Mouse (Mus musculus) embryonic fibroblast, embryonic 13.5 days (primary cell): Measurements from ENCODE around the gene Plbd1. TPM values are rescaled to one million over a fixed set of nuclear protein-coding genes. Genes with fewer than 3 reads are reported as not detected.

ENCODE experiments used
- H3K27ac ChIP-seq: 2 replicates; pipeline ENCODE4 v1.5.1; 2012; ENCODE audit warnings: low read length, control low read depth, inconsistent platforms; ENCODE audit not compliant: insufficient read depth
- H3K4me1 ChIP-seq: 2 replicates; pipeline ENCODE4 v1.6.1; 2011; ENCODE audit warnings: low read length; ENCODE audit not compliant: control insufficient read depth, insufficient read depth
- H3K4me3 ChIP-seq: 2 replicates; pipeline ENCODE4 v1.5.1; 2011; ENCODE audit warnings: mild to moderate bottlenecking, control low read depth, low read length; ENCODE audit not compliant: insufficient read depth
- CTCF ChIP-seq: IDR thresholded peaks from 2 replicates; pipeline ENCODE4 v1.5.1; 2011; ENCODE audit warnings: mild to moderate bottlenecking, control low read depth, low read length, moderate library complexity, borderline replicate concordance; ENCODE audit not compliant: insufficient read depth
- POLR2A ChIP-seq: IDR thresholded peaks from 2 replicates; pipeline ENCODE4 v1.6.1; 2011; ENCODE audit warnings: low read depth, mild to moderate bottlenecking, control low read depth, low read length, moderate library complexity
- polyA plus RNA-seq: library from polyadenylated mRNA; stranded (reverse); fragments of >200 nt; gene quantifications from 2 replicates; pipeline ENCODE4 v1.2.4, GENCODE M21; 2011; ENCODE audit warnings: low read depth; ENCODE audit not compliant: missing spikeins, insufficient read length

The Plbd1 gene
- 0.84 TPM in 1 of 2 replicates, not detected in the other for polyA plus RNA-seq

- no peaks in the 10 kb centered on the region for H3K4me1 ChIP-seq
- H3K4me3 ChIP-seq = no peak within 1 kb of the TSS
- TF ChIP-seq POLR2A (no peak), CTCF (no peak)
- H3K27ac ChIP-seq = no peak within 1 kb of the TSS
These were observed at the start of gene Plbd1 for GRCm38 (mm10) chr6:136661706-136662016. TSS of gene Plbd1 (minus strand) at chr6:136661928.

GRCm38 (mm10) chr6:136710408-136710807, 48.7 kb upstream of the Plbd1 start:
- H3K27ac ChIP-seq = no peak overlapping the region
- H3K4me3 ChIP-seq = no peak overlapping the region
- TF ChIP-seq CTCF = no peak
- no peak for TF ChIP-seq POLR2A
- H3K4me1 ChIP-seq = no peaks in the 10 kb centered on the region

DNA sequence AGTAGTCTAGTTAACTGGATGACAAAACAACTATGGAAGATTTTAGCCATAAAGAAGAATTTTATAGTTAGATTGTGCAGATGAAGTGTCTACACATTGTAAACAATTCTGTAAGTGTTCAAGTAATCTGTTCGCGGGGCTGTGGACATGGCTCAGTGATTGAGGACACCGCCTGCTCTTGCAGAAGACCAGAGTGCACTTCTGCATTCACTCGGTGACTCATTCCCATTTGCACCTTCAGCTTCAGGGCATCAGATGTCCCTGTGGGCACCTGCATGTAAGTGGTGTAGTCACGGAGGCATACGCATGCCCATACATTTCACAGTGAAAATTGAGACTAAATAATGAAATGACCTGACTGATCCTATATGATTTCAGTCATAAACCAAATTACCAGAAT, 46.9 kb upstream of the Plbd1 start:
- Histone ChIP-seq H3K27ac (no peak overlapping the region), H3K4me3 (no peak overlapping the region), H3K4me1 (no peaks in the 10 kb centered on the region)
- TF ChIP-seq CTCF (no peak), POLR2A (no peak)

DNA sequence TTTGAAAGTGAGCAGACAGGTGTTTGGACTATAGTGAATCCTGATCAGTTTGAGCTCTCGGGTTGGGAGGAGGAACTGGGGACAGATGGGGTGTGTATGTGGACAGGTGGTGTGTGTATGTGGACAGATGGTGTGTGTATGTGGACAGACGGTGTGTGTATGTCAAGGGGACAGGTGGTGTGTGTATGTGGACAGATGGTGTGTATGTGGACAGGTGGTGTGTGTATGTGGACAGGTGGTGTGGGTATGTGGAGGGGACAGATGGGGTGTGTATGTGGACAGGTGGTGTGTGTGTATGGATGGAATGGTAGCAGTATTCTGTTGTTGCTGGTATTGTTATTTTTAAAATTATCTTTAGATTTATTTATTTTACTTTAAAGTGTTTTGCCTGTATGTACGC, 40.1 kb upstream of the Plbd1 start:
- TF ChIP-seq POLR2A (no peak), CTCF (no peak)

DNA sequence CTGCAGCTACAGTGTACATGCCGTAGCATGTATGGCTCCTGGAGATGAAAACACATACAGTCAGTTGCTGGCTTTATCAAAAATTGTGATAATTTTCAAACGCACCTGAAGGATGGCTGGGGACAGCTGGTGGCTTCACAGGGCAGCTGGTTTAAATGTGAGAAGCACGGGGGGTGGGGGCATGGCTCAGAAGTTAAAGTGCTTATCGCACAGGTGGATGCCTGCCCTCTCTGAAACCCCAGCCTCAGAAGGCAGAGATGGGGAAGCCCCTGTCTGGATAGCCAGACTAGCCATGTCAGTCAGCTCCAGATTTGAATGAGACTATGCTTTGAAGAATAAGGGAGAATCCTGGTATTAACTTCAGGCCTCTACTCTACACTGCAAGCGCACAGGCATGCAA, 39.5 kb upstream of the Plbd1 start:
- TF ChIP-seq CTCF (no peak), POLR2A (no peak)
- no peaks in the 10 kb centered on the region for H3K4me1 ChIP-seq

More for the DNA sequence above, 40.1 kb upstream of the Plbd1 start:
- Histone ChIP-seq H3K4me3 (no peak overlapping the region), H3K4me1 (no peaks in the 10 kb centered on the region), H3K27ac (no peak overlapping the region)

GRCm38 (mm10) chr6:136691314-136691713, 29.6 kb upstream of the Plbd1 start:
- Histone ChIP-seq H3K27ac (no peak overlapping the region), H3K4me3 (no peak overlapping the region), H3K4me1 (no peaks in the 10 kb centered on the region)
- TF ChIP-seq CTCF = no peak
- no peak for TF ChIP-seq POLR2A

More for the DNA sequence above, 39.5 kb upstream of the Plbd1 start:
- H3K27ac ChIP-seq = no peak overlapping the region
- no peak overlapping the region for H3K4me3 ChIP-seq

DNA sequence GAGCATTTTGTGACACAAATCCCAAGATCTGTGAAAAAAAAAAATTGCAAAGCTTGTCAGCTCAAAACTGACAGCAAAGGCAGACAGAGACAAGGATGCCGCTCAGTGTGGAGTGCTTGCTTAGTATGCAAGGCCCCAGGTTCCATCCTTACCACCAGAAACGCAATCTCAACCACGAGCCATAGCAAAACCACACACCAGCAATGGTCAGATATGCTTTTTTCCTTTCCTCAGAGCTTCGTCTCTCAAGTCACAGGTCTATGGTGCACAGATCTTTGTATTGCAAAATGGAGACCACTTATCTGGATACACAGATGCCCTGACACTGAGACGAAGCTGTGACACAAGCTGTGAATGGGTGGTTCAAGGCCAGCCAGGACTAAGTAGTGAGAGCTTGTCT, 28.8 kb upstream of the Plbd1 start:
- Histone ChIP-seq H3K4me1 (no peaks in the 10 kb centered on the region), H3K4me3 (no peak overlapping the region), H3K27ac (no peak overlapping the region)
- no peak for TF ChIP-seq CTCF
- no peak for TF ChIP-seq POLR2A

GRCm38 (mm10) chr6:136689790-136690413, 28.2 kb upstream of the Plbd1 start:
- H3K4me1 ChIP-seq = no peaks in the 10 kb centered on the region
- H3K27ac ChIP-seq = no peak overlapping the region
- no peak overlapping the region for H3K4me3 ChIP-seq
- TF ChIP-seq CTCF (no peak), POLR2A (no peak)

- Histone ChIP-seq H3K27ac (no peak overlapping the region), H3K4me3 (no peak overlapping the region), H3K4me1 (no peaks in the 10 kb centered on the region)
- TF ChIP-seq CTCF (no peak), POLR2A (no peak)
These were observed 23.7 kb upstream of the Plbd1 start for GRCm38 (mm10) chr6:136685433-136685832.

DNA sequence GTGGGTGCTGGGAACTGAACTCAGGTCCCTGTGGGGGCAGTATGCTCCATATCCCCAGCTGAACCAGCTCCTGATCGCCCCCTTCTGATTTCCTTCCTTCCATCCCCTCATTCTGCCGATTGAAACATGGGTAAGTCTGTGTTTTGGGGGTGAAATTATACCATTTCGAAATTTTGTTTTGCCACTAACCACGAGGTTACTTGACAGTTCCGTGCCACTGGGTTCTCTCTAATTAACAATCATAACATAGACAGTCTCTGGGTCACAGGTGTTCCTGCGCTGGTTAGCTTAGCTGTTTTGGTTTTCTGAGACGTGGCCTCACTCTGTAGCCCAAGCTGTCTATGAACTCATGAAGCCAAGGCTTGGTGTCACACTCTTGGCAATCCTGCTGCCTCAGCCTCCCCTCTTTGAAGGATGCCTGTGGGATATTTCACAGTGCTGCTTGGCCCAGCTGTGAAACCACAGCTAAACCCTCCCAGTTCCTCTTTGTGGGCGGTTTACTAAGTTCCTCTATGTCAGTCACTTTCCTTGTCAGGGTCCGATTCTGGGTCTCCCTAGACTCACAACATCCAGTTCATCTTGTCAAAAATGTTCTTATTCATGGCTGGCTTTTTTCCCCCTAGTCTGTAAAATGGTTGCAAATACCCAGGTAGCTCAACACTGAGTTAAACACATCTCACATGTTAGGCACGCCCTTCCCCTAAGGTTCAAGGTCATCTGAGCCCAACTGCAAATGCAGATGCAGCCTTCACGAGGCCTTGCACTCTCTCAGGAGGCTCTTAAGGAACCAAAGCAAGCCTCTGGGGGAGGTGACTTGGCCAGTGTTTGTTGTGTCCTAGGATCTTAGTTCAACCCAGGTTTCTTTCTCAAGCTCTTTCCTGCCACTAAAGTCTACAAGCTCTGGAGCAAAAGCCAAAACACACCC, 21.9 kb upstream of the Plbd1 start:
- H3K4me1 ChIP-seq = no peaks in the 10 kb centered on the region
- TF ChIP-seq CTCF (no peak), POLR2A (no peak)

More for the DNA sequence above, 21.9 kb upstream of the Plbd1 start:
- no peak overlapping the region for H3K27ac ChIP-seq
- no peak overlapping the region for H3K4me3 ChIP-seq
